Mouse (Mus musculus) neural tube, embryonic 15.5 days (tissue): ENCODE results near the gene Hbq1b. TPM values are rescaled to one million over a fixed set of nuclear protein-coding genes. Genes with fewer than 3 reads are reported as not detected.

Experiments
- ATAC-seq: fragments of 200-750 bp; cut with Nextera tagmentation; 2 replicates; pipeline ENCODE4 v1.8.0; 2017; ENCODE audit warnings: mild to moderate bottlenecking, moderate TSS enrichment, moderate library complexity; ENCODE audit not compliant: low FRiP score
- H3K27ac ChIP-seq: fragments of 300-500 bp; sonication (generic); replicated peaks from 2 replicates; pipeline ENCODE4 v1.5.1; 2015; ENCODE audit warnings: mild to moderate bottlenecking, inconsistent platforms
- H3K27me3 ChIP-seq: fragments of 300-500 bp; sonication (generic); replicated peaks from 2 replicates; pipeline ENCODE4 v1.6.1; 2015; ENCODE audit warnings: inconsistent platforms
- H3K36me3 ChIP-seq: fragments of 300-500 bp; sonication (generic); 2 replicates; pipeline ENCODE4 v1.6.1; 2015; ENCODE audit warnings: inconsistent platforms
- H3K4me1 ChIP-seq: fragments of 300-500 bp; sonication (generic); 2 replicates; pipeline ENCODE4 v1.6.1; 2015; ENCODE audit warnings: inconsistent platforms
- H3K4me2 ChIP-seq: fragments of 300-500 bp; sonication (generic); 2 replicates; pipeline ENCODE4 v1.6.1; 2015; ENCODE audit warnings: inconsistent platforms, mild to moderate bottlenecking, moderate library complexity
- H3K4me3 ChIP-seq: fragments of 300-500 bp; sonication (generic); replicated peaks from 2 replicates; pipeline ENCODE4 v1.5.1; 2015; ENCODE audit warnings: mild to moderate bottlenecking, inconsistent platforms
- H3K9ac ChIP-seq: fragments of 300-500 bp; sonication (generic); replicated peaks from 2 replicates; pipeline ENCODE4 v1.6.1; 2015; ENCODE audit warnings: mild to moderate bottlenecking, inconsistent platforms
- H3K9me3 ChIP-seq: fragments of 300-500 bp; sonication (generic); replicated peaks from 2 replicates; pipeline ENCODE4 v1.6.1; 2016; ENCODE audit warnings: inconsistent platforms
- WGBS: fragments of 180-500 bp; shearing (Covaris S2); methylation state at CpG from one replicate; pipeline ENCODE4 v1.1.7; 2015; ENCODE audit warnings: mixed read lengths; 5-methylcytosine and 5-hydroxymethylcytosine counted together
- polyA plus RNA-seq: library from polyadenylated mRNA; unstranded; fragments of >200 nt; fragmentation: Nextera tagmentation; extraction: Ambion mirVana; gene quantifications from 2 replicates; pipeline ENCODE4 v1.2.1, GENCODE M21; 2015

The Hbq1b gene
- polyA plus RNA-seq, 1 experiment from 2014 or later = 0.93 TPM

- Histone ChIP-seq H3K4me1 (peaks cover 8% of the 10 kb centered on the region; the same call in 1 of the 2 replicates), H3K4me3 (no peak overlapping the region), H3K9me3 (no peaks in the 10 kb centered on the region), H3K4me2 (no peak overlapping the region), H3K27ac (no peak overlapping the region), H3K27me3 (no peaks in the 10 kb centered on the region), H3K36me3 (no peaks in the 10 kb centered on the region), H3K9ac (no peak overlapping the region)
- ATAC-seq = no peak
- 65% methylated on average over 1 of the region's 1 CpGs for WGBS
Observed at GRCm38 (mm10) chr11:32307006-32307405, 20.2 kb downstream of the Hbq1b start.

GRCm38 (mm10) chr11:32309446-32309845 lies 22.7 kb downstream of the Hbq1b start:
- no peak for ATAC-seq
- H3K27ac ChIP-seq = no peak overlapping the region
- no peaks in the 10 kb centered on the region for H3K4me1 ChIP-seq
- H3K27me3 ChIP-seq = no peaks in the 10 kb centered on the region
- no peak overlapping the region for H3K9ac ChIP-seq
- no peaks in the 10 kb centered on the region for H3K36me3 ChIP-seq
- H3K4me3 ChIP-seq = no peak overlapping the region
- WGBS = 41% methylated on average over 4 of the region's 4 CpGs
- no peak overlapping the region for H3K4me2 ChIP-seq
- H3K9me3 ChIP-seq = no peaks in the 10 kb centered on the region

GRCm38 (mm10) chr11:32309928-32310327 lies 23.2 kb downstream of the Hbq1b start:
- H3K9ac ChIP-seq = no peak overlapping the region
- no peak overlapping the region for H3K4me3 ChIP-seq
- no peaks in the 10 kb centered on the region for H3K9me3 ChIP-seq
- no peak overlapping the region for H3K27ac ChIP-seq
- no peaks in the 10 kb centered on the region for H3K36me3 ChIP-seq
- 86% methylated on average over 3 of the region's 3 CpGs for WGBS
- no peaks in the 10 kb centered on the region for H3K4me1 ChIP-seq
- no peaks in the 10 kb centered on the region for H3K27me3 ChIP-seq
- no peak for ATAC-seq
- no peak overlapping the region for H3K4me2 ChIP-seq

GRCm38 (mm10) chr11:32316009-32316408 lies 29.2 kb downstream of the Hbq1b start:
- no peak overlapping the region for H3K4me3 ChIP-seq
- no peaks in the 10 kb centered on the region for H3K4me1 ChIP-seq
- H3K9ac ChIP-seq = no peak overlapping the region
- H3K27ac ChIP-seq = no peak overlapping the region
- 93% methylated on average over 3 of the region's 3 CpGs for WGBS
- no peaks in the 10 kb centered on the region for H3K27me3 ChIP-seq
- no peak overlapping the region for H3K4me2 ChIP-seq
- H3K36me3 ChIP-seq = no peaks in the 10 kb centered on the region
- H3K9me3 ChIP-seq = no peaks in the 10 kb centered on the region
- ATAC-seq = no peak

- Histone ChIP-seq H3K4me3 (no peak overlapping the region), H3K36me3 (no peaks in the 10 kb centered on the region), H3K27ac (no peak overlapping the region), H3K9ac (no peak overlapping the region), H3K9me3 (no peaks in the 10 kb centered on the region), H3K27me3 (no peaks in the 10 kb centered on the region), H3K4me2 (no peak overlapping the region), H3K4me1 (0 out of 2 replicates have a peak, but pooled peaks cover 3% of the 10 kb centered on the region)
- WGBS = 70% methylated on average over 11 of the region's 11 CpGs
- ATAC-seq = no peak
Observed at GRCm38 (mm10) chr11:32320507-32321195, 33.9 kb downstream of the Hbq1b start.

GRCm38 (mm10) chr11:32321196-32321565 lies 34.4 kb downstream of the Hbq1b start:
- Histone ChIP-seq H3K4me1 (0 out of 2 replicates have a peak, but pooled peaks cover 3% of the 10 kb centered on the region), H3K27ac (no peak overlapping the region), H3K9ac (no peak overlapping the region), H3K36me3 (no peaks in the 10 kb centered on the region), H3K9me3 (no peaks in the 10 kb centered on the region), H3K4me3 (no peak overlapping the region), H3K4me2 (no peak overlapping the region), H3K27me3 (no peaks in the 10 kb centered on the region)
- ATAC-seq = no peak
- 45% methylated on average over 8 of the region's 8 CpGs for WGBS

GRCm38 (mm10) chr11:32324609-32325008 lies 37.8 kb downstream of the Hbq1b start:
- 13% methylated on average over 15 of the region's 15 CpGs for WGBS
- no peak overlapping the region for H3K4me3 ChIP-seq
- peak overlapping the region; percentile 45 for H3K4me2 ChIP-seq
- no peaks in the 10 kb centered on the region for H3K9me3 ChIP-seq
- no peaks in the 10 kb centered on the region for H3K36me3 ChIP-seq
- H3K9ac ChIP-seq = no peak overlapping the region
- 0 out of 2 replicates have a peak, but pooled peaks cover 3% of the 10 kb centered on the region for H3K4me1 ChIP-seq
- H3K27me3 ChIP-seq = no peaks in the 10 kb centered on the region
- no peak overlapping the region for H3K27ac ChIP-seq
- ATAC-seq = peak; percentile 83

GRCm38 (mm10) chr11:32331075-32331474 lies 44.3 kb downstream of the Hbq1b start:
- Histone ChIP-seq H3K36me3 (no peaks in the 10 kb centered on the region), H3K27me3 (no peaks in the 10 kb centered on the region), H3K4me3 (no peak overlapping the region), H3K9ac (no peak overlapping the region), H3K4me2 (0 out of 2 replicates have a peak overlapping the region, but pooled peaks have one; percentile 13), H3K27ac (no peak overlapping the region), H3K4me1 (peaks cover 14% of the 10 kb centered on the region), H3K9me3 (no peaks in the 10 kb centered on the region)
- no peak for ATAC-seq
- WGBS = 34% methylated on average over 6 of the region's 6 CpGs

GRCm38 (mm10) chr11:32331861-32332260 lies 45.1 kb downstream of the Hbq1b start:
- H3K4me2 ChIP-seq = no peak overlapping the region
- 60% methylated on average over 5 of the region's 5 CpGs for WGBS
- H3K4me1 ChIP-seq = peaks cover 14% of the 10 kb centered on the region
- no peaks in the 10 kb centered on the region for H3K36me3 ChIP-seq
- no peak overlapping the region for H3K4me3 ChIP-seq
- no peaks in the 10 kb centered on the region for H3K27me3 ChIP-seq
- no peaks in the 10 kb centered on the region for H3K9me3 ChIP-seq
- no peak overlapping the region for H3K9ac ChIP-seq
- H3K27ac ChIP-seq = no peak overlapping the region
- ATAC-seq = no peak

- Histone ChIP-seq H3K9ac (no peak overlapping the region), H3K27ac (no peak overlapping the region), H3K36me3 (no peaks in the 10 kb centered on the region), H3K4me2 (no peak overlapping the region), H3K27me3 (no peaks in the 10 kb centered on the region), H3K9me3 (no peaks in the 10 kb centered on the region), H3K4me1 (peaks cover 14% of the 10 kb centered on the region), H3K4me3 (no peak overlapping the region)
- no peak for ATAC-seq
- WGBS = 63% methylated on average over 2 of the region's 2 CpGs
Observed at GRCm38 (mm10) chr11:32333235-32333634, 46.5 kb downstream of the Hbq1b start.

- H3K9ac ChIP-seq = no peak overlapping the region
- no peak overlapping the region for H3K4me3 ChIP-seq
- H3K4me2 ChIP-seq = no peak overlapping the region
- no peak for ATAC-seq
- 86% methylated on average over 6 of the region's 6 CpGs for whole genome bisulfite sequencing
- H3K36me3 ChIP-seq = no peaks in the 10 kb centered on the region
- H3K4me1 ChIP-seq = 0 out of 2 replicates have a peak, but pooled peaks cover 3% of the 10 kb centered on the region
- no peaks in the 10 kb centered on the region for H3K27me3 ChIP-seq
- H3K9me3 ChIP-seq = no peaks in the 10 kb centered on the region
- H3K27ac ChIP-seq = no peak overlapping the region
Observed at GRCm38 (mm10) chr11:32336435-32336907, 49.7 kb downstream of the Hbq1b start.
